Mouse (Mus musculus) forebrain, embryonic 12.5 days (tissue): ENCODE measurements at regions not wholly inside any gene's neighbourhood (a gene's known extent, or its start where the extent isn't known, plus 50 kb on each side); places are given as distances from the start of the nearest gene placed in this dataset.

ENCODE experiments used
- ATAC-seq: fragments of 200-750 bp; cut with Nextera tagmentation; 2 replicates; pipeline ENCODE4 v1.8.0; 2017; ENCODE audit warnings: moderate TSS enrichment; ENCODE audit not compliant: low FRiP score
- H3K27ac ChIP-seq: fragments of 300-500 bp; sonication (generic); 2 replicates; pipeline ENCODE4 v1.5.1; 2016; ENCODE audit warnings: mild to moderate bottlenecking
- H3K27me3 ChIP-seq: fragments of 300-500 bp; sonication (generic); 2 replicates; pipeline ENCODE4 v1.6.1; 2016; ENCODE audit warnings: mild to moderate bottlenecking
- H3K36me3 ChIP-seq: fragments of 300-500 bp; sonication (generic); replicated peaks from 2 replicates; pipeline ENCODE4 v1.6.1; 2016; ENCODE audit warnings: mild to moderate bottlenecking
- H3K4me1 ChIP-seq: fragments of 300-500 bp; sonication (generic); 2 replicates; pipeline ENCODE4 v1.6.1; 2016
- H3K4me2 ChIP-seq: fragments of 300-500 bp; sonication (generic); 2 replicates; pipeline ENCODE4 v1.6.1; 2016; ENCODE audit warnings: mild to moderate bottlenecking, moderate library complexity
- H3K4me3 ChIP-seq: fragments of 300-500 bp; sonication (generic); replicated peaks from 2 replicates; pipeline ENCODE4 v1.5.1; 2016; ENCODE audit warnings: mild to moderate bottlenecking
- H3K9ac ChIP-seq: fragments of 300-500 bp; sonication (generic); 2 replicates; pipeline ENCODE4 v1.6.1; 2016; ENCODE audit warnings: mild to moderate bottlenecking
- H3K9me3 ChIP-seq: fragments of 300-500 bp; sonication (generic); 2 replicates; pipeline ENCODE4 v1.6.1; 2016
- WGBS: fragments of 180-500 bp; shearing (Covaris S2); methylation state at CpG from one replicate; pipeline ENCODE4 v1.1.7; 2016; 5-methylcytosine and 5-hydroxymethylcytosine counted together

GRCm38 (mm10) chr9:63087195-63087594, 61.6 kb downstream of the Skor1 start:
- H3K4me1 ChIP-seq: peaks cover 22% of the 10 kb centered on the region
- WGBS: 82% methylated on average over 4 of the region's 4 CpGs
- H3K36me3 ChIP-seq: no peaks in the 10 kb centered on the region
- no peak overlapping the region for H3K27ac ChIP-seq
- ATAC-seq: no peak
- no peak overlapping the region for H3K4me2 ChIP-seq
- no peaks in the 10 kb centered on the region for H3K9me3 ChIP-seq
- H3K9ac ChIP-seq: no peak overlapping the region
- H3K27me3 ChIP-seq: no peaks in the 10 kb centered on the region
- H3K4me3 ChIP-seq: no peak overlapping the region

GRCm38 (mm10) chr9:63086671-63087070, 62.1 kb downstream of the Skor1 start:
- Histone ChIP-seq H3K4me1 (peaks cover 17% of the 10 kb centered on the region), H3K9ac (no peak overlapping the region), H3K27me3 (no peaks in the 10 kb centered on the region), H3K4me3 (no peak overlapping the region), H3K4me2 (no peak overlapping the region), H3K36me3 (no peaks in the 10 kb centered on the region), H3K27ac (no peak overlapping the region), H3K9me3 (no peaks in the 10 kb centered on the region)
- WGBS: 58% methylated on average over 1 of the region's 1 CpGs
- ATAC-seq: no peak

- H3K4me1 ChIP-seq: no peaks in the 10 kb centered on the region
- 85% methylated on average over 7 of the region's 7 CpGs for WGBS
- no peak overlapping the region for H3K4me3 ChIP-seq
- H3K27ac ChIP-seq: no peak overlapping the region
- no peaks in the 10 kb centered on the region for H3K9me3 ChIP-seq
- H3K4me2 ChIP-seq: no peak overlapping the region
- ATAC-seq: no peak
- no peak overlapping the region for H3K9ac ChIP-seq
- H3K36me3 ChIP-seq: no peaks in the 10 kb centered on the region
- no peaks in the 10 kb centered on the region for H3K27me3 ChIP-seq
Observed at GRCm38 (mm10) chr9:63082830-63083229, 65.9 kb downstream of the Skor1 start.

- WGBS: 91% methylated on average over 3 of the region's 3 CpGs
- Histone ChIP-seq H3K27ac (no peak overlapping the region), H3K4me1 (no peaks in the 10 kb centered on the region), H3K9me3 (no peaks in the 10 kb centered on the region), H3K36me3 (no peaks in the 10 kb centered on the region), H3K27me3 (no peaks in the 10 kb centered on the region), H3K4me2 (no peak overlapping the region), H3K9ac (no peak overlapping the region), H3K4me3 (no peak overlapping the region)
- no peak for ATAC-seq
Observed at GRCm38 (mm10) chr9:63082311-63082710, 66.5 kb downstream of the Skor1 start.

GRCm38 (mm10) chr9:63080406-63080805, 68.4 kb downstream of the Skor1 start:
- H3K27ac ChIP-seq: no peak overlapping the region
- no peaks in the 10 kb centered on the region for H3K36me3 ChIP-seq
- no peaks in the 10 kb centered on the region for H3K27me3 ChIP-seq
- H3K9ac ChIP-seq: no peak overlapping the region
- no peak overlapping the region for H3K4me2 ChIP-seq
- no peak overlapping the region for H3K4me3 ChIP-seq
- H3K9me3 ChIP-seq: no peaks in the 10 kb centered on the region
- 92% methylated on average over 5 of the region's 5 CpGs for WGBS
- peaks cover 2% of the 10 kb centered on the region; the same call in 1 of the 2 replicates for H3K4me1 ChIP-seq
- no peak for ATAC-seq

- Histone ChIP-seq H3K27ac (no peak overlapping the region), H3K27me3 (peaks cover 7% of the 10 kb centered on the region; the same call in 1 of the 2 replicates), H3K4me1 (peaks cover 17% of the 10 kb centered on the region), H3K4me3 (no peak overlapping the region), H3K4me2 (no peak overlapping the region), H3K36me3 (no peaks in the 10 kb centered on the region), H3K9ac (no peak overlapping the region), H3K9me3 (no peaks in the 10 kb centered on the region)
- WGBS: 28% methylated on average over 5 of the region's 5 CpGs
- ATAC-seq: no peak
Observed at GRCm38 (mm10) chr9:63075252-63075651, 73.5 kb downstream of the Skor1 start.

GRCm38 (mm10) chr9:63074803-63075202, 74.0 kb downstream of the Skor1 start:
- Histone ChIP-seq H3K27me3 (peaks cover 7% of the 10 kb centered on the region; the same call in 1 of the 2 replicates), H3K4me2 (no peak overlapping the region), H3K36me3 (no peaks in the 10 kb centered on the region), H3K9ac (no peak overlapping the region), H3K9me3 (no peaks in the 10 kb centered on the region), H3K27ac (no peak overlapping the region), H3K4me1 (peaks cover 20% of the 10 kb centered on the region), H3K4me3 (no peak overlapping the region)
- 55% methylated on average over 7 of the region's 7 CpGs for WGBS
- ATAC-seq: no peak

GRCm38 (mm10) chr9:63074023-63074750, 74.6 kb downstream of the Skor1 start:
- no peak overlapping the region for H3K9ac ChIP-seq
- WGBS: 37% methylated on average over 10 of the region's 10 CpGs
- H3K9me3 ChIP-seq: no peaks in the 10 kb centered on the region

GRCm38 (mm10) chr9:63071032-63071431, 77.7 kb downstream of the Skor1 start:
- Histone ChIP-seq H3K27ac (no peak overlapping the region), H3K27me3 (peaks cover 7% of the 10 kb centered on the region; the same call in 1 of the 2 replicates), H3K4me1 (peaks cover 20% of the 10 kb centered on the region), H3K4me2 (no peak overlapping the region), H3K4me3 (no peak overlapping the region), H3K9ac (no peak overlapping the region), H3K9me3 (no peaks in the 10 kb centered on the region), H3K36me3 (no peaks in the 10 kb centered on the region)
- no peak for ATAC-seq
- WGBS: 68% methylated on average over 6 of the region's 6 CpGs

More at GRCm38 (mm10) chr9:63074023-63074750, 74.6 kb downstream of the Skor1 start:
- no peak overlapping the region for H3K27ac ChIP-seq
- H3K36me3 ChIP-seq: no peaks in the 10 kb centered on the region
- no peak overlapping the region for H3K4me3 ChIP-seq
- H3K4me2 ChIP-seq: no peak overlapping the region
- H3K27me3 ChIP-seq: peaks cover 7% of the 10 kb centered on the region; the same call in 1 of the 2 replicates
- ATAC-seq: no peak
- H3K4me1 ChIP-seq: peaks cover 20% of the 10 kb centered on the region

GRCm38 (mm10) chr9:63069919-63070318, 78.8 kb downstream of the Skor1 start:
- H3K4me2 ChIP-seq: no peak overlapping the region
- H3K9me3 ChIP-seq: no peaks in the 10 kb centered on the region
- no peak overlapping the region for H3K4me3 ChIP-seq
- WGBS: 80% methylated on average over 6 of the region's 6 CpGs
- peaks cover 7% of the 10 kb centered on the region; the same call in 1 of the 2 replicates for H3K27me3 ChIP-seq
- H3K36me3 ChIP-seq: no peaks in the 10 kb centered on the region
- ATAC-seq: no peak
- H3K27ac ChIP-seq: no peak overlapping the region
- peaks cover 13% of the 10 kb centered on the region for H3K4me1 ChIP-seq
- no peak overlapping the region for H3K9ac ChIP-seq

GRCm38 (mm10) chr9:63067054-63067406, 79.3 kb upstream of the Pias1 start:
- Histone ChIP-seq H3K4me3 (no peak overlapping the region), H3K4me2 (no peak overlapping the region), H3K9ac (no peak overlapping the region), H3K27me3 (no peaks in the 10 kb centered on the region), H3K9me3 (peaks cover 11% of the 10 kb centered on the region; the same call in 1 of the 2 replicates), H3K4me1 (0 out of 2 replicates have a peak, but pooled peaks cover 2% of the 10 kb centered on the region), H3K36me3 (no peaks in the 10 kb centered on the region), H3K27ac (no peak overlapping the region)
- WGBS: 64% methylated on average over 2 of the region's 2 CpGs
- no peak for ATAC-seq

- WGBS: 85% methylated on average over 10 of the region's 10 CpGs
- Histone ChIP-seq H3K27ac (no peak overlapping the region), H3K4me3 (no peak overlapping the region), H3K4me2 (no peak overlapping the region), H3K36me3 (no peaks in the 10 kb centered on the region), H3K27me3 (no peaks in the 10 kb centered on the region), H3K9ac (no peak overlapping the region), H3K4me1 (0 out of 2 replicates have a peak, but pooled peaks cover 2% of the 10 kb centered on the region), H3K9me3 (peaks cover 12% of the 10 kb centered on the region; the same call in 1 of the 2 replicates)
- ATAC-seq: no peak
Observed at GRCm38 (mm10) chr9:63066384-63067053, 78.8 kb upstream of the Pias1 start.
